9 mouse cellular contexts compared by ENCODE assay signal in the genomic region with DNA sequence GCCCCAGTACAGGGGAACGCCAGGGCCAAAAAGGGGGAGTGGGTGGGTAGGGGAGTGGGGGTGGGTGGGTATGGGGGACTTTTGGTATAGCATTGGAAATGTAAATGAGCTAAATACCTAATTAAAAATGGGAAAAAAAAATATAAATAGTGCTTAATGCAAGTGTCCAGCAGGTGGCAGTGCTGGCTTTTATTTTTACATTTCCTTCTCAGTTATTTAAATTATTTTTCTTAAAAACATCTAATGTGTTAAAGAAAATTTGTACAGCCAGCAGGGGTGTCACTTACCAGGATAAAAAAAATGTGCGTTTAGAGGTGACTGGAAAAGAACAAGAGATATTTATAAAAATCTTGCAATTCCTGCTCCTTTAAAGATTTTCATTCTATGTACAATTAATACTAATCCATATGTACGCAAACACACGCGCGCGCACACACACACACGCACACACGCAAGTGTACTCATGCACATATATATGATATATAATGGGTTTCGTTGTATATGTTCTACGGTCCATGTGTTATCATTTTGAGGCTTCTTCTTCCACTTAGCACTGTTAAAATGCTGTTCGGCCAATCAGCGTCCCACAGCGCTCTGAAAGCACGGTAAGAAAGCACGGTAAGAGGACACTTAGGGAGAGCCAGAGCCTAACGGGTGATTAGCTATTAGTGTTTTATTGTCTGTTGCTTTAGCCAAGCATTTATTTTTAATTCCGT.
DNase-seq lines count a peak whose midpoint lies in the region; ATAC-seq and TF ChIP-seq lines count a peak whose summit lies in the region.
"Had no signal": no experiment of that assay in that cellular context is flagged by ENCODE, and none has a peak within 500 bp of the region (broad histone marks: within the 10 kb centered on the region; RNA-seq: fewer than 3 reads in every experiment).

No protein-coding gene starts in this region.

- no peak overlapping the region for H3K27ac ChIP-seq in kidney, postnatal 0 days
- no peak overlapping the region for H3K27ac ChIP-seq in kidney, embryonic 16.5 days (ENCODE audit: low read length)
- no peak overlapping the region for H3K27ac ChIP-seq in CH12.LX (ENCODE audit: insufficient read depth, low read depth)
- H3K27ac ChIP-seq in hindbrain, embryonic 13.5 days: no peak overlapping the region
- H3K27ac ChIP-seq in thymus, adult 2 months (ENCODE audit: control insufficient read depth, insufficient read depth, low read length): no peak overlapping the region

- TF ChIP-seq POLR2A in CH12.LX (IDR thresholded peaks at IDR 0.05; ENCODE audit: low read depth, low read length): no peak
- TF ChIP-seq POLR2A in thymus, adult 2 months (IDR thresholded peaks at IDR 0.05; ENCODE audit: control insufficient read depth, extremely low read depth, insufficient read depth, low read length, poor library complexity): no peak

- no peak overlapping the region for H3K4me3 ChIP-seq in kidney, postnatal 0 days (replicated peaks; ENCODE audit: low read depth, low read length)
- no peak overlapping the region for H3K4me3 ChIP-seq in kidney, embryonic 16.5 days (ENCODE audit: low read length)
- no peak overlapping the region for H3K4me3 ChIP-seq in CH12.LX (replicated peaks in 1 of 3; ENCODE audit: low read depth in 2 of 3, low read length in 2 of 3, poor library complexity in 1 of 3)
- no peak overlapping the region for H3K4me3 ChIP-seq in hindbrain, embryonic 13.5 days
- no peak overlapping the region for H3K4me3 ChIP-seq in thymus, adult 2 months (ENCODE audit: control insufficient read depth, insufficient read depth, low read length)

- DNase-seq in kidney, postnatal 0 days (ENCODE audit: low spot score): peak; percentile 60
- DNase-seq in 3T3-L1 (ENCODE audit: low read depth, low spot score) (peak; percentile 57), CH12.LX (ENCODE audit: extremely low read depth) (peak; percentile 13)
- no peak for DNase-seq in ovary, postnatal 36 days (ENCODE audit: low spot score)
- DNase-seq in ovary, postnatal 14 days (ENCODE audit: low spot score): no peak
- no peak for DNase-seq in thymus, adult 2 months

- no peak for ATAC-seq in kidney, postnatal 0 days (replicated peaks; ENCODE audit: low FRiP score, low read depth)
- ATAC-seq in kidney, embryonic 16.5 days (ENCODE audit: low FRiP score, low TSS enrichment): no peak
- peak; percentile 52; the same call in 1 of the 2 replicates for ATAC-seq in hindbrain, embryonic 13.5 days (ENCODE audit: low FRiP score)
- ATAC-seq: inflammation-experienced regulatory T-cells, adult 6 months had no signal

- in situ Hi-C loops in CH12.LX (cut with MboI; ENCODE audit: low pct_ligation_motif_present, low pct_unique_long_range_greater_than_20kb, low sequenced_read_pairs): no loop called here

- WGBS in kidney, postnatal 0 days: 66% methylated on average over 18 of the region's 18 CpGs
- WGBS in kidney, embryonic 16.5 days: 69% methylated on average over 18 of the region's 18 CpGs
- WGBS in hindbrain, embryonic 13.5 days: 71% methylated on average over 18 of the region's 18 CpGs
- 78% methylated on average over 18 of the region's 18 CpGs for WGBS in thymus, adult 2 months

- no peak overlapping the region for H3K9ac ChIP-seq in kidney, postnatal 0 days (ENCODE audit: low read depth, low read length)
- H3K9ac ChIP-seq in kidney, embryonic 16.5 days (replicated peaks; ENCODE audit: low read length): no peak overlapping the region
- H3K9ac ChIP-seq in CH12.LX (ENCODE audit: insufficient read depth, low read depth): no peak overlapping the region
- H3K9ac ChIP-seq in hindbrain, embryonic 13.5 days: no peak overlapping the region

- TF ChIP-seq CTCF in kidney, postnatal 0 days (IDR thresholded peaks at IDR 0.05; ENCODE audit: low read depth): peak; percentile 64
- peak in 1 of 2 experiments; percentile 48; a peak in 2 of 4 replicates for TF ChIP-seq CTCF in CH12.LX (conservative IDR thresholded peaks at IDR 0.05 in 1 of 2, IDR thresholded peaks at IDR 0.05 in 1 of 2; ENCODE audit: low read depth in 2 of 2, low read length in 2 of 2)
- no peak for TF ChIP-seq CTCF in thymus, adult 2 months (IDR thresholded peaks at IDR 0.05; ENCODE audit: borderline replicate concordance, control insufficient read depth, extremely low read depth, insufficient read depth, low read length, poor library complexity)

- peak; percentile 52 for TF ChIP-seq RAD21 in CH12.LX (IDR thresholded peaks at IDR 0.05; ENCODE audit: low read depth, low read length)

- H3K4me1 ChIP-seq in kidney, postnatal 0 days (replicated peaks; ENCODE audit: insufficient read depth, low read length): no peaks in the 10 kb centered on the region
- H3K4me1 ChIP-seq in kidney, embryonic 16.5 days (ENCODE audit: insufficient read depth, low read length): no peaks in the 10 kb centered on the region
- no peaks in the 10 kb centered on the region for H3K4me1 ChIP-seq in CH12.LX (ENCODE audit: control insufficient read depth in 1 of 2, insufficient read depth in 2 of 2)
- peaks cover 3% of the 10 kb centered on the region for H3K4me1 ChIP-seq in hindbrain, embryonic 13.5 days (replicated peaks)
- H3K4me1 ChIP-seq in thymus, adult 2 months (replicated peaks; ENCODE audit: control insufficient read depth, insufficient read depth, low read length): no peaks in the 10 kb centered on the region

- H3K27me3 ChIP-seq in kidney, postnatal 0 days (ENCODE audit: insufficient read depth, low read length): no peaks in the 10 kb centered on the region
- H3K27me3 ChIP-seq in kidney, embryonic 16.5 days (ENCODE audit: insufficient read depth, low read length): no peaks in the 10 kb centered on the region
- H3K27me3 ChIP-seq in CH12.LX (replicated peaks): no peaks in the 10 kb centered on the region
- no peaks in the 10 kb centered on the region for H3K27me3 ChIP-seq in hindbrain, embryonic 13.5 days
- no peaks in the 10 kb centered on the region for H3K27me3 ChIP-seq in thymus, adult 2 months (ENCODE audit: control insufficient read depth, insufficient read depth, low read length)

- no peaks in the 10 kb centered on the region for H3K36me3 ChIP-seq in kidney, postnatal 0 days (ENCODE audit: insufficient read depth, low read length)
- no peaks in the 10 kb centered on the region for H3K36me3 ChIP-seq in kidney, embryonic 16.5 days (ENCODE audit: insufficient read depth, low read length)
- no peaks in the 10 kb centered on the region for H3K36me3 ChIP-seq in CH12.LX (replicated peaks in 1 of 2; ENCODE audit: control insufficient read depth in 1 of 2, insufficient read depth in 1 of 2, low read length in 1 of 2)
- H3K36me3 ChIP-seq in hindbrain, embryonic 13.5 days: no peaks in the 10 kb centered on the region
- H3K36me3 ChIP-seq in thymus, adult 2 months (ENCODE audit: control insufficient read depth, insufficient read depth, low read length): no peaks in the 10 kb centered on the region

- H3K79me2 ChIP-seq in CH12.LX (replicated peaks; ENCODE audit: control insufficient read depth, extremely low read depth, insufficient read depth, poor library complexity, severe bottlenecking): no peaks in the 10 kb centered on the region

- no peak overlapping the region for H3K4me2 ChIP-seq in kidney, postnatal 0 days (ENCODE audit: low read length)
- no peak overlapping the region; the same call in 1 of the 2 replicates for H3K4me2 ChIP-seq in kidney, embryonic 16.5 days (replicated peaks; ENCODE audit: low read depth, low read length)
- no peak overlapping the region for H3K4me2 ChIP-seq in CH12.LX (ENCODE audit: insufficient read depth, low read depth, poor library complexity, severe bottlenecking)
- no peak overlapping the region for H3K4me2 ChIP-seq in hindbrain, embryonic 13.5 days

- no peaks in the 10 kb centered on the region for H3K9me3 ChIP-seq in kidney, postnatal 0 days (replicated peaks; ENCODE audit: low read length)
- H3K9me3 ChIP-seq in kidney, embryonic 16.5 days (ENCODE audit: low read length): no peaks in the 10 kb centered on the region
- no peaks in the 10 kb centered on the region for H3K9me3 ChIP-seq in CH12.LX (replicated peaks; ENCODE audit: low read length)
- no peaks in the 10 kb centered on the region for H3K9me3 ChIP-seq in hindbrain, embryonic 13.5 days

- dilution Hi-C loops in CH12.LX (cut with MboI; ENCODE audit: extremely low pct_ligation_motif_present, extremely low pct_unique_long_range_greater_than_20kb, low sequenced_read_pairs): no loop called here

- no peak for TF ChIP-seq EP300 in CH12.LX (IDR thresholded peaks at IDR 0.05; ENCODE audit: low read length)

TF ChIP-seq in CH12.LX, 34 proteins besides CTCF, POLR2A, EP300 and RAD21:
- TF ChIP-seq USF1 (IDR thresholded peaks at IDR 0.05; ENCODE audit: low read depth, low read length) (no peak), SMC3 (IDR thresholded peaks at IDR 0.05; ENCODE audit: low read depth, low read length) (peak; percentile 5; the same call in 1 of the 2 replicates), IRF4 (IDR thresholded peaks at IDR 0.05; ENCODE audit: low read depth, low read length) (no peak), RCOR1 (conservative IDR thresholded peaks at IDR 0.05; ENCODE audit: low read depth, low read length) (no peak)

Comparison
In these comparisons a context has a peak if more than half of its experiments do, and no peak if none do; other contexts are left out.
1. DNase-seq: peak in kidney, postnatal 0 days (single experiment), 3T3-L1 (single experiment) and CH12.LX (single experiment); none in ovary, postnatal 36 days (single experiment), ovary, postnatal 14 days (single experiment) and thymus, adult 2 months (single experiment).